Mouse (Mus musculus): Measurements from ENCODE around the gene Catip.
"Not testable (repeated sequence)": the region's sequence is repeated elsewhere in the genome, so short reads cannot be mapped to it uniquely, and the experiment has no call there.

Catip gene

GRCm38 (mm10) chr1:74361812-74362211 is at the start of gene Catip:
Catip (plus strand) TSS chr1:74362108.
- peak; percentile 78 for DNase-seq (ENCODE audit: low read depth, low spot score)

- peak; percentile 61 for DNase-seq (ENCODE audit: low read depth, low spot score)
Measured at GRCm38 (mm10) chr1:74313049-74313692, 48.7 kb upstream of the Catip start.

- no peak for DNase-seq (ENCODE audit: low read depth, low spot score)
Measured at GRCm38 (mm10) chr1:74314796-74315195, 47.1 kb upstream of the Catip start.

- DNase-seq (ENCODE audit: low read depth, low spot score) = no peak
Measured at GRCm38 (mm10) chr1:74316114-74316827, 45.6 kb upstream of the Catip start.

- DNase-seq (ENCODE audit: low read depth, low spot score) = no peak
Measured at GRCm38 (mm10) chr1:74318711-74319110, 43.2 kb upstream of the Catip start.

- no peak for DNase-seq (ENCODE audit: low read depth, low spot score)
Measured at GRCm38 (mm10) chr1:74321396-74321795, 40.5 kb upstream of the Catip start.

GRCm38 (mm10) chr1:74326916-74327315 is 35.0 kb upstream of the Catip start:
- DNase-seq (ENCODE audit: low read depth, low spot score) = not testable (repeated sequence)

GRCm38 (mm10) chr1:74329899-74330431 is 31.9 kb upstream of the Catip start:
- DNase-seq (ENCODE audit: low read depth, low spot score) = no peak

- DNase-seq (ENCODE audit: low read depth, low spot score) = no peak
Measured at GRCm38 (mm10) chr1:74331046-74331681, 30.7 kb upstream of the Catip start.

- DNase-seq (ENCODE audit: low read depth, low spot score) = peak; percentile 93
Measured at GRCm38 (mm10) chr1:74332241-74332763, 29.6 kb upstream of the Catip start.

GRCm38 (mm10) chr1:74332930-74333329 is 29.0 kb upstream of the Catip start:
- no peak for DNase-seq (ENCODE audit: low read depth, low spot score)

- no peak for DNase-seq (ENCODE audit: low read depth, low spot score)
Measured at GRCm38 (mm10) chr1:74334607-74335006, 27.3 kb upstream of the Catip start.

GRCm38 (mm10) chr1:74335033-74335432 is 26.9 kb upstream of the Catip start:
- no peak for DNase-seq (ENCODE audit: low read depth, low spot score)

- no peak for DNase-seq (ENCODE audit: low read depth, low spot score)
Measured at GRCm38 (mm10) chr1:74335436-74336170, 26.3 kb upstream of the Catip start.

- no peak for DNase-seq (ENCODE audit: low read depth, low spot score)
Measured at GRCm38 (mm10) chr1:74337241-74337771, 24.6 kb upstream of the Catip start.

GRCm38 (mm10) chr1:74338013-74338412 is 23.9 kb upstream of the Catip start:
- no peak for DNase-seq (ENCODE audit: low read depth, low spot score)

GRCm38 (mm10) chr1:74338626-74339025 is 23.3 kb upstream of the Catip start:
- no peak for DNase-seq (ENCODE audit: low read depth, low spot score)

- no peak for DNase-seq (ENCODE audit: low read depth, low spot score)
Measured at GRCm38 (mm10) chr1:74339917-74340316, 22.0 kb upstream of the Catip start.

- DNase-seq (ENCODE audit: low read depth, low spot score) = no peak
Measured at GRCm38 (mm10) chr1:74340361-74340764, 21.5 kb upstream of the Catip start.

- DNase-seq (ENCODE audit: low read depth, low spot score) = not testable (repeated sequence)
Measured at GRCm38 (mm10) chr1:74340992-74341391, 20.9 kb upstream of the Catip start.

- DNase-seq (ENCODE audit: low read depth, low spot score) = no peak
Measured at GRCm38 (mm10) chr1:74341898-74342297, 20.0 kb upstream of the Catip start.
